22 mouse cellular contexts compared by ENCODE assay signal in genomic region chr1:62735835-62736234, GRCm38 (mm10). TPM values are rescaled to one million over a fixed set of nuclear protein-coding genes. Genes with fewer than 3 reads are reported as not detected.
A peak's percentile ranks its signal among the peaks of the same experiment; 100 is the strongest.
DNase-seq lines count a peak whose midpoint lies in the region; ATAC-seq and TF ChIP-seq lines count a peak whose summit lies in the region.
"Had no signal": no experiment of that assay in that cellular context is flagged by ENCODE, and none has a peak within 500 bp of the region (broad histone marks: within the 10 kb centered on the region; RNA-seq: fewer than 3 reads in every experiment).

No protein-coding gene starts in this region.

- no peak for TF ChIP-seq RAD21 in CH12.LX (IDR thresholded peaks at IDR 0.05; ENCODE audit: low read depth, low read length)

- H3K9me3 ChIP-seq in CH12.LX (replicated peaks; ENCODE audit: low read length): no peaks in the 10 kb centered on the region
- H3K9me3 ChIP-seq: embryonic facial prominence, embryonic 13.5 days; hindbrain, embryonic 12.5 days had no signal

- no peak for TF ChIP-seq POLR2A in spleen, adult 2 months (IDR thresholded peaks at IDR 0.05; ENCODE audit: low read depth, low read length)
- TF ChIP-seq POLR2A in CH12.LX (IDR thresholded peaks at IDR 0.05; ENCODE audit: low read depth, low read length): peak; percentile 62; the same call in 1 of the 2 replicates

- no peaks in the 10 kb centered on the region for H3K36me3 ChIP-seq in spleen, adult 2 months (ENCODE audit: control insufficient read depth, insufficient read depth, low read length)
- peaks cover 0 to 47% of the 10 kb centered on the region in 2 experiments for H3K36me3 ChIP-seq in CH12.LX (replicated peaks in 1 of 2; ENCODE audit: control insufficient read depth in 1 of 2, insufficient read depth in 1 of 2, low read length in 1 of 2)

- in situ Hi-C loops in CH12.LX (cut with MboI; ENCODE audit: low pct_ligation_motif_present, low pct_unique_long_range_greater_than_20kb, low sequenced_read_pairs): no loop called here

- 64% methylated on average over 4 of the region's 4 CpGs for WGBS in spleen, adult 2 months

- peaks cover 4% of the 10 kb centered on the region for H3K4me1 ChIP-seq in spleen, adult 2 months (ENCODE audit: control insufficient read depth, insufficient read depth, insufficient read length)
- H3K4me1 ChIP-seq in CH12.LX (ENCODE audit: control insufficient read depth in 1 of 2, insufficient read depth in 2 of 2): peaks cover 13 to 50% of the 10 kb centered on the region in 2 experiments
- H3K4me1 ChIP-seq in brown adipose tissue, adult 24 weeks (ENCODE audit: control insufficient read depth, insufficient read depth, insufficient read length, low read length): peaks cover 39% of the 10 kb centered on the region

- no peak for ATAC-seq in erythroblast, adult 5-6 weeks (replicated peaks; ENCODE audit: low FRiP score, poor library complexity, severe bottlenecking)
- no peak for ATAC-seq in monocyte, adult 5-6 weeks (replicated peaks; ENCODE audit: insufficient number of reproducible peaks, low FRiP score, low TSS enrichment, poor library complexity, severe bottlenecking)
- ATAC-seq: CD4-positive, CD25-positive, alpha-beta regulatory T cell, adult 4 months; forebrain, embryonic 14.5 days; hindbrain, embryonic 16.5 days; inflammation-experienced regulatory T-cells, adult 6 months had no signal

- TF ChIP-seq CTCF in spleen, adult 2 months (IDR thresholded peaks at IDR 0.05; ENCODE audit: extremely low read depth, insufficient read depth, insufficient read length, insufficient replicate concordance): no peak
- TF ChIP-seq CTCF in CH12.LX (conservative IDR thresholded peaks at IDR 0.05 in 1 of 2, IDR thresholded peaks at IDR 0.05 in 1 of 2; ENCODE audit: low read depth in 2 of 2, low read length in 2 of 2): no peak

- H3K27ac ChIP-seq in spleen, adult 2 months (ENCODE audit: insufficient read depth, low read length): peak overlapping the region; percentile 26
- peak overlapping the region; percentile 100 for H3K27ac ChIP-seq in CH12.LX (ENCODE audit: insufficient read depth, low read depth)
- peak overlapping the region; percentile 21; the same call in 1 of the 2 replicates for H3K27ac ChIP-seq in brown adipose tissue, adult 24 weeks (replicated peaks; ENCODE audit: low read depth, low read length)
- H3K27ac ChIP-seq: embryonic facial prominence, embryonic 13.5 days; gastrocnemius, adult 2 months; hindbrain, embryonic 12.5 days had no signal

- H3K27me3 ChIP-seq in spleen, adult 2 months (ENCODE audit: control insufficient read depth, insufficient read depth, low read length): no peaks in the 10 kb centered on the region
- H3K27me3 ChIP-seq in CH12.LX (replicated peaks): no peaks in the 10 kb centered on the region
- H3K27me3 ChIP-seq: embryonic facial prominence, embryonic 13.5 days had no signal

- peak overlapping the region; percentile 87 for H3K4me2 ChIP-seq in CH12.LX (ENCODE audit: insufficient read depth, low read depth, poor library complexity, severe bottlenecking)
- H3K4me2 ChIP-seq: embryonic facial prominence, embryonic 13.5 days; hindbrain, embryonic 12.5 days had no signal

- peaks cover 39% of the 10 kb centered on the region for H3K79me2 ChIP-seq in CH12.LX (replicated peaks; ENCODE audit: control insufficient read depth, extremely low read depth, insufficient read depth, poor library complexity, severe bottlenecking)

- no peak for DNase-seq in spleen, adult 2 months (ENCODE audit: low read depth in 1 of 2, low spot score in 2 of 2)
- DNase-seq in spleen, postnatal 10 days (ENCODE audit: low spot score in 2 of 2): no peak
- DNase-seq in CH12.LX (ENCODE audit: extremely low read depth): peak; percentile 77
- DNase-seq in layer of hippocampus, postnatal 36 days: no peak
- DNase-seq: adrenal gland, adult 2 months; adrenal gland, postnatal 25 days; cerebellum, adult 11 months; cerebellum, adult 8-10 months; cerebellum, postnatal 14 days; gastrocnemius, adult 2 months; gastrocnemius, postnatal 25 days; heart, postnatal 10 days; heart, postnatal 4 days had no signal

- TF ChIP-seq EP300 in CH12.LX (IDR thresholded peaks at IDR 0.05; ENCODE audit: low read length): no peak

- H3K4me3 ChIP-seq in spleen, adult 2 months (ENCODE audit: extremely low read depth, insufficient read depth, insufficient read length): no peak overlapping the region
- peak overlapping the region; percentile 47 to 56 (median 49) for H3K4me3 ChIP-seq in CH12.LX (replicated peaks in 1 of 3; ENCODE audit: low read depth in 2 of 3, low read length in 2 of 3, poor library complexity in 1 of 3)
- H3K4me3 ChIP-seq in brown adipose tissue, adult 24 weeks (ENCODE audit: insufficient read depth, low read depth, low read length): no peak overlapping the region
- H3K4me3 ChIP-seq: embryonic facial prominence, embryonic 13.5 days; gastrocnemius, adult 2 months; hindbrain, embryonic 12.5 days had no signal

- H3K9ac ChIP-seq in CH12.LX (ENCODE audit: insufficient read depth, low read depth): peak overlapping the region; percentile 88
- H3K9ac ChIP-seq: embryonic facial prominence, embryonic 13.5 days; hindbrain, embryonic 12.5 days had no signal

- dilution Hi-C loops in CH12.LX (cut with MboI; ENCODE audit: extremely low pct_ligation_motif_present, extremely low pct_unique_long_range_greater_than_20kb, low sequenced_read_pairs): no loop called here

TF ChIP-seq in CH12.LX, 34 proteins besides CTCF, POLR2A, EP300 and RAD21:
- TF ChIP-seq ZMIZ1 (IDR thresholded peaks at IDR 0.05; ENCODE audit: low read depth, low read length) (0 out of 2 replicates have a peak, but pooled peaks have one; percentile 0), PAX5 (IDR thresholded peaks at IDR 0.05; ENCODE audit: low read length) (no peak), UBTF (IDR thresholded peaks at IDR 0.05; ENCODE audit: low read depth, low read length) (0 out of 2 replicates have a peak, but pooled peaks have one; percentile 26), JUN (IDR thresholded peaks at IDR 0.05; ENCODE audit: insufficient read depth, low read depth, low read length) (no peak), ETS1 (conservative IDR thresholded peaks at IDR 0.05; ENCODE audit: low read depth, low read length) (peak; percentile 42; the same call in 1 of the 2 replicates), MXI1 (IDR thresholded peaks at IDR 0.05; ENCODE audit: low read depth, low read length) (peak; percentile 31; the same call in 1 of the 2 replicates), CHD2 (IDR thresholded peaks at IDR 0.05; ENCODE audit: low read length) (no peak), HCFC1 (IDR thresholded peaks at IDR 0.05; ENCODE audit: low read depth, low read length) (no peak), NRF1 (IDR thresholded peaks at IDR 0.05; ENCODE audit: low read depth, low read length) (0 out of 2 replicates have a peak, but pooled peaks have one; percentile 12), TBP (conservative IDR thresholded peaks at IDR 0.05; ENCODE audit: low read depth, low read length) (peak; percentile 82), KAT2A (IDR thresholded peaks at IDR 0.05; ENCODE audit: insufficient replicate concordance, low read length) (no peak), MEF2A (IDR thresholded peaks at IDR 0.05; ENCODE audit: borderline replicate concordance, low read depth, low read length) (no peak), NELFE (IDR thresholded peaks at IDR 0.05; ENCODE audit: low read depth, low read length) (peak; percentile 32; the same call in 1 of the 2 replicates), IRF4 (IDR thresholded peaks at IDR 0.05; ENCODE audit: low read depth, low read length) (peak; percentile 64; the same call in 1 of the 2 replicates), JUND (conservative IDR thresholded peaks at IDR 0.05; ENCODE audit: low read depth, low read length) (no peak)

RNA-seq across cellular contexts. Expression of gene Nrp2, which starts 32.8 kb away (rescaled TPM):
- polyA plus RNA-seq in spleen, adult 2 months (2012; rRNA removed): 6.1 and 6.5 TPM in 2 replicates
- total RNA-seq in CH12.LX (2012; rRNA removed) (15.6 and 17.3 TPM in 2 replicates), CH12.LX (2014; rRNA removed) (15.7 and 16.4 TPM in 2 replicates)
- 22.9 and 24.4 TPM in 2 replicates for polyA plus RNA-seq in CH12.LX (2012; ENCODE audit: insufficient read length, low read depth)
- polyA plus RNA-seq in brown adipose tissue, adult 24 weeks (2012; ENCODE audit: insufficient read depth, insufficient read length, missing spikeins): 40.3 and 43.2 TPM in 2 replicates
- 0.42 and 0.96 TPM in 2 replicates for total RNA-seq in erythroblast, adult 5-6 weeks (2015; ENCODE audit: low replicate concordance)
- total RNA-seq in erythroblast, adult 5-6 weeks (2017; ENCODE audit: low replicate concordance): 0.43 and 0.56 TPM in 2 replicates
- total RNA-seq in layer of hippocampus, postnatal 36 days (2021): 10 to 100 TPM; 58.8 to 66.3 TPM
- total RNA-seq in monocyte, adult 5-6 weeks (2017): 4.5 to 7.1 TPM (median 5.0 TPM) in 3 replicates

Comparison
In these comparisons a context has a peak if more than half of its experiments do, and no peak if none do; other contexts are left out.
1. H3K27ac ChIP-seq: peak in every context shown above with its lines; median percentile 100 in CH12.LX; 26 in spleen, adult 2 months; 21 in brown adipose tissue, adult 24 weeks.
2. H3K4me3 ChIP-seq: peak in CH12.LX (3 of 3); none in spleen, adult 2 months (single experiment) and brown adipose tissue, adult 24 weeks (single experiment).